Mouse (Mus musculus) heart, postnatal 14 days (tissue): ENCODE measurements at regions not wholly inside any gene's neighbourhood (a gene's known extent, or its start where the extent isn't known, plus 50 kb on each side); places are given as distances from the start of the nearest gene placed in this dataset.

Experiments
- DNase-seq, 2 experiments: peaks; one replicate each; pipeline ENCODE4 v3.0.0; 2021 to 2022
- intact Hi-C: fragments of 180-260 bp; cut with DNase I; formaldehyde crosslinking; loops from one replicate; pipeline ENCODE4 v1.15.1; 2025

- no peak for DNase-seq
- intact Hi-C loops, result no loop called here
These were observed 185.6 kb downstream of the Setd4 start for GRCm38 (mm10) chr16:93418246-93418645.

GRCm38 (mm10) chr16:93417831-93418230, 186.0 kb downstream of the Setd4 start:
- DNase-seq, result no peak
- intact Hi-C loops, result no loop called here

GRCm38 (mm10) chr16:93392024-93392675, 211.7 kb downstream of the Setd4 start:
- intact Hi-C loops, result no loop called here
- DNase-seq, result no peak

GRCm38 (mm10) chr16:93387578-93388116, 216.2 kb downstream of the Setd4 start:
- no peak for DNase-seq
- intact Hi-C loops, result no loop called here

- DNase-seq, result no peak
- intact Hi-C loops, result no loop called here
These were observed 219.8 kb downstream of the Setd4 start for GRCm38 (mm10) chr16:93384039-93384537.

GRCm38 (mm10) chr16:93382945-93383344, 220.9 kb downstream of the Setd4 start:
- no peak for DNase-seq
- intact Hi-C loops, result no loop called here

- intact Hi-C loops, result no loop called here
- no peak for DNase-seq
These were observed 222.9 kb downstream of the Setd4 start for GRCm38 (mm10) chr16:93380717-93381671.

- intact Hi-C loops, result no loop called here
- no peak for DNase-seq
These were observed 223.7 kb downstream of the Setd4 start for GRCm38 (mm10) chr16:93380117-93380516.

- intact Hi-C loops, result no loop called here
- no peak for DNase-seq
These were observed 224.3 kb downstream of the Setd4 start for GRCm38 (mm10) chr16:93379611-93380010.

GRCm38 (mm10) chr16:93374669-93375068, 229.2 kb downstream of the Setd4 start:
- intact Hi-C loops, result no loop called here
- DNase-seq, result peak; percentile 27 to 28

GRCm38 (mm10) chr16:93369766-93370146, 234.1 kb downstream of the Setd4 start:
- DNase-seq, result no peak

GRCm38 (mm10) chr16:93368824-93369765, 234.8 kb downstream of the Setd4 start:
- DNase-seq, result no peak

More at GRCm38 (mm10) chr16:93369766-93370146, 234.1 kb downstream of the Setd4 start:
- intact Hi-C loops, result no loop called here

GRCm38 (mm10) chr16:93367995-93368394, 235.9 kb downstream of the Setd4 start:
- no peak for DNase-seq
- intact Hi-C loops, result no loop called here

More at GRCm38 (mm10) chr16:93368824-93369765, 234.8 kb downstream of the Setd4 start:
- intact Hi-C loops, result no loop called here

- intact Hi-C loops, result no loop called here
These were observed 236.5 kb downstream of the Setd4 start for GRCm38 (mm10) chr16:93367246-93367805.

GRCm38 (mm10) chr16:93366383-93366941, 237.4 kb downstream of the Setd4 start:
- intact Hi-C loops, result no loop called here
- no peak for DNase-seq

More at GRCm38 (mm10) chr16:93367246-93367805, 236.5 kb downstream of the Setd4 start:
- DNase-seq, result no peak

GRCm38 (mm10) chr16:93365236-93365951, 238.5 kb downstream of the Setd4 start:
- intact Hi-C loops, result no loop called here
- DNase-seq, result no peak

GRCm38 (mm10) chr16:93359772-93360171, 244.1 kb downstream of the Setd4 start:
- no peak for DNase-seq
- intact Hi-C loops, result no loop called here

- DNase-seq, result no peak
- intact Hi-C loops, result no loop called here
These were observed 245.2 kb downstream of the Setd4 start for GRCm38 (mm10) chr16:93358613-93359012.

GRCm38 (mm10) chr16:93358166-93358565, 245.7 kb downstream of the Setd4 start:
- intact Hi-C loops, result no loop called here
- DNase-seq, result no peak
